Mouse (Mus musculus): ENCODE data around the gene Meig1.

DNA sequence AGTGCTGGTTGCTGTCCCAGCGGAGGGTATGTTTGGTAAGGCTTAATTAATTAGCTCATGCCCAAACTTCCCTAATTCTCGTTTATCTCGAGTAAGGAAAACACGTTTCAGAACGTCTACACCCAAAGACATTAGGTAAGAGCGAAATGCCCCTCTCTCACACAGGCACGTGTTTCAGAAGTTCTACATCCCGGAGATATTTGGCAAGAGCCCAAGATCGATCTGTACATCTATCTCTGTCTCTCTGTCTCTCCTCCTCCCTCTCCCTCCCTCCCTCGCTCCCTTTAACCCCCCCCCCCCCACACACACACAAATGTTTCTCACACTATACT is 2.1 kb upstream of the Meig1 start:
- TF ChIP-seq POLR2A (IDR thresholded peaks at IDR 0.05; ENCODE audit: low read depth, low read length): no peak
- no peak for TF ChIP-seq CTCF (IDR thresholded peaks at IDR 0.05; ENCODE audit: extremely low read depth, insufficient read depth, insufficient read length, insufficient replicate concordance)
